Mouse (Mus musculus) limb, embryonic 15.5 days (tissue): ENCODE results near the gene Tor4a. TPM values are rescaled to one million over a fixed set of nuclear protein-coding genes. Genes with fewer than 3 reads are reported as not detected.

Experiments
- ATAC-seq: fragments of 200-750 bp; cut with Nextera tagmentation; 2 replicates; pipeline ENCODE4 v1.8.0; 2017; ENCODE audit warnings: low read depth, moderate TSS enrichment; ENCODE audit not compliant: insufficient number of reproducible peaks, low FRiP score, low TSS enrichment
- H3K27ac ChIP-seq: fragments of 300-500 bp; sonication (generic); 2 replicates; pipeline ENCODE4 v1.5.1; 2015; ENCODE audit warnings: moderate library complexity, mild to moderate bottlenecking, inconsistent platforms
- H3K27me3 ChIP-seq: fragments of 300-500 bp; sonication (generic); 2 replicates; pipeline ENCODE4 v1.6.1; 2015; ENCODE audit warnings: inconsistent platforms
- H3K36me3 ChIP-seq: fragments of 300-500 bp; sonication (generic); 2 replicates; pipeline ENCODE4 v1.6.1; 2015; ENCODE audit warnings: inconsistent platforms
- H3K4me1 ChIP-seq: fragments of 300-500 bp; sonication (generic); 2 replicates; pipeline ENCODE4 v1.6.1; 2015; ENCODE audit warnings: inconsistent platforms
- H3K4me2 ChIP-seq: fragments of 300-500 bp; sonication (generic); 2 replicates; pipeline ENCODE4 v1.6.1; 2015; ENCODE audit warnings: mild to moderate bottlenecking, inconsistent platforms
- H3K4me3 ChIP-seq: fragments of 300-500 bp; sonication (generic); 2 replicates; pipeline ENCODE4 v1.5.1; 2015; ENCODE audit warnings: mild to moderate bottlenecking, inconsistent platforms
- H3K9ac ChIP-seq: fragments of 300-500 bp; sonication (generic); 2 replicates; pipeline ENCODE4 v1.6.1; 2015; ENCODE audit warnings: inconsistent platforms
- H3K9me3 ChIP-seq: fragments of 300-500 bp; sonication (generic); 2 replicates; pipeline ENCODE4 v1.6.1; 2016; ENCODE audit warnings: inconsistent platforms
- WGBS: fragments of 180-500 bp; shearing (Covaris S2); methylation state at CpG from one replicate; pipeline ENCODE4 v1.1.7; 2015; 5-methylcytosine and 5-hydroxymethylcytosine counted together
- polyA plus RNA-seq: library from polyadenylated mRNA; unstranded; fragments of >200 nt; fragmentation: Nextera tagmentation; extraction: Ambion mirVana; gene quantifications from 2 replicates; pipeline ENCODE4 v1.2.1, GENCODE M21; 2015

Gene Tor4a
- polyA plus RNA-seq, 1 experiment from 2014 or later, result 8.9 TPM

DNA sequence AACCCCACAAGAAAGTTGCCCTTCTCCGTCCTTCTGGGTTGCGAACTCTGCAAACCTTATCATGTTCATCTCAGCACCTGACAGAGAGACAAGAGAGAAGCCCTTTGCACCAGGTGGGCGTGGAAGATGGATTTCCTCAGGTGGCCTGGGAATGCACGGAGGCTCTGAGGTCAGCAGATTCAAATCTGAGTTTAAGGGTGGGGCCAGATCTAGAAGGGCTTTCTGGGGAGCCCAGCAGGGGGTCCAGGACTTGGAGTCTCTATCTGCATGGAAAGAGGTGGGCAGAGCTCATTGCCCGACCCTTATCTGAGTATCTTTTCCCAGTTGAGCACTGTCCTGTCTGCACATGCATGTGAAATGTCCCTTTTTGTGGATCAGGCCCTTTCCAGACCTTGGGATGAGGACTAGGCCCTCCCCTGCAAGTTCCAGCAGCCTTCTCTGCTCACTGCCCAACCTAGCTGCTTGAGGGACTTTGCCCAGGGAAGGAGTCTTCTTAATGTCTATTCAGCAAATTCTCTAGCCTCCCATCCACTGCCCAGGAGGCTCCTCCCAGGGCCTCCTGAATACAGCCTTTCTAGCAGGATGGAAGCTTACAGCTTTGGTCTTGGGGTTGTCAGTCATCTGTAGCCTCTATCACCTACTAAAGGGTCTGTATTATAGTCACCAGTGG lies 38.0 kb upstream of the Tor4a start:
- ATAC-seq, result no peak
- H3K9ac ChIP-seq, result no peak overlapping the region
- H3K4me3 ChIP-seq, result no peak overlapping the region
- peaks cover 48% of the 10 kb centered on the region for H3K27me3 ChIP-seq
- no peaks in the 10 kb centered on the region for H3K36me3 ChIP-seq
- no peak overlapping the region for H3K4me2 ChIP-seq
- no peak overlapping the region for H3K27ac ChIP-seq
- no peaks in the 10 kb centered on the region for H3K9me3 ChIP-seq
- WGBS, result 64% methylated on average over 5 of the region's 5 CpGs
- no peaks in the 10 kb centered on the region for H3K4me1 ChIP-seq

DNA sequence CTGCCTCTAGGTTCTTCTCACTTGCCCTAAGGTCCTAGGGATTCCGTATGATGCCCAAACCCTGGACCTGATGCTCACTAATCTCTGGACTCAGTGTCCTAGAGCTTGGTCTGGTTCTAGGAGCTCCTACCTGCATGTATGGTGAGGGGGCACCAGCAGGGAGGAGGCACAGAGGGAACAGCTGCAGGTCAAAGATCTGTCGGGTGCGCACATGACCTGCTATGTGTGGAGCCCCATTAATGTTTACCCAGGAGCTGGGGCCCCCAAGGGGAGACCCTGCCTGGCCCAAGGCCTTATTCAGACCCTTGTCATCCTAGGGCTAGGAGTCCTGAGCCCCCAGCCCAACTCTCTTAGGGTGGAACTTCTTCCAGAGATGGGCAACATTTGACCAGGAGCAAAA lies 37.4 kb upstream of the Tor4a start, which contains the start of gene Slc34a3:
Gene Slc34a3 (minus strand): TSS at position 315 of the 400 bp plus-strand sequence.
- peaks cover 1% of the 10 kb centered on the region; the same call in 1 of the 2 replicates for H3K4me1 ChIP-seq
- peaks cover 49% of the 10 kb centered on the region for H3K27me3 ChIP-seq
- no peak within 1 kb of the TSS for H3K4me3 ChIP-seq
- H3K4me2 ChIP-seq, result no peak within 1 kb of the TSS
- H3K9me3 ChIP-seq, result no peaks in the 10 kb centered on the region
- no peak within 1 kb of the TSS for H3K9ac ChIP-seq
- WGBS, result 85% methylated on average over 3 of the region's 3 CpGs
- ATAC-seq, result no peak
- H3K27ac ChIP-seq, result no peak within 1 kb of the TSS
- H3K36me3 ChIP-seq, result no peaks in the 10 kb centered on the region

DNA sequence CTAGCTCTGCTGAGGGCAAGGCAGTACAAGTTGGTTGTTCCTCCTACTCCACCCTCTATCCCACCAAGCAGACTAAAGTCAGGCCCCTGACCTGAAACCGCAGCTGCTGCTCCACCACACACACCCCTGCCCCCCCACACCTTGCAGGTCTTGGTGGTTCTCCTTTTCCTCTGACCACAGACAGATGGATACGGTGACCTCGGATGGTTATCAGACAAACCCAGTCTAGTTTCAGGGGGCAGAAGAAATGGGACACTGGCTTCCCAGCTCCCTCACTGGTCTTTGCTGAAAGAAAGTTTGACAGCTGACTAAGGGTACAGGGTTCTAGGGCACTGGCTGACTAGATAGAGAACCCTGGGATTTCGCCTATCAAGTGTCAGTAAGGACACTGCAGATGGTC lies 36.7 kb upstream of the Tor4a start:
- 75% methylated on average over 4 of the region's 4 CpGs for WGBS
- Histone ChIP-seq H3K9ac (no peak overlapping the region), H3K4me2 (no peak overlapping the region), H3K4me1 (peaks cover 6% of the 10 kb centered on the region; the same call in 1 of the 2 replicates), H3K36me3 (no peaks in the 10 kb centered on the region), H3K27ac (no peak overlapping the region), H3K4me3 (no peak overlapping the region), H3K27me3 (peaks cover 49% of the 10 kb centered on the region), H3K9me3 (no peaks in the 10 kb centered on the region)
- no peak for ATAC-seq

DNA sequence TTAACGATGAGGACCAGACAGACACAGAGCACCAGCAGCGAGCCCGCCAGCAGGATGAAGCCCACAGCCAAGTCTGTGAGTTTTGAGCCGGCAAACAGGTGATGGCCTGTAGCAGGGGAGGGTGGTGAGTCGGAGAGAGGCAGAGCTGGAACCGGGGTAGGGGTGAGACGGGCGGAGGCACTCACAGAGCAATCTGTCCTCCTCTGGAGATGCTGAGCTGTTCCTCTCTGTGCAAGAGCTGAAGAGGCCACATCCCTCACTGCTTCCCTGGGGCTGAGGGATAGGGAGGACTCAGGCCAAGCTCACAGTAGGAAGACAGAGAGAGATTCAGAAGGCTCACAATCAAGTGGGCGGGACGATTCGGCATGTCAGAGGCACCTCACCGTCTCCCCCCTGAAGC lies 34.4 kb upstream of the Tor4a start:
- 57% methylated on average over 12 of the region's 12 CpGs for WGBS
- ATAC-seq, result no peak
- Histone ChIP-seq H3K4me2 (no peak overlapping the region), H3K9ac (no peak overlapping the region), H3K4me3 (no peak overlapping the region), H3K4me1 (peaks cover 10% of the 10 kb centered on the region), H3K9me3 (no peaks in the 10 kb centered on the region), H3K36me3 (no peaks in the 10 kb centered on the region), H3K27ac (no peak overlapping the region), H3K27me3 (peaks cover 44% of the 10 kb centered on the region)

DNA sequence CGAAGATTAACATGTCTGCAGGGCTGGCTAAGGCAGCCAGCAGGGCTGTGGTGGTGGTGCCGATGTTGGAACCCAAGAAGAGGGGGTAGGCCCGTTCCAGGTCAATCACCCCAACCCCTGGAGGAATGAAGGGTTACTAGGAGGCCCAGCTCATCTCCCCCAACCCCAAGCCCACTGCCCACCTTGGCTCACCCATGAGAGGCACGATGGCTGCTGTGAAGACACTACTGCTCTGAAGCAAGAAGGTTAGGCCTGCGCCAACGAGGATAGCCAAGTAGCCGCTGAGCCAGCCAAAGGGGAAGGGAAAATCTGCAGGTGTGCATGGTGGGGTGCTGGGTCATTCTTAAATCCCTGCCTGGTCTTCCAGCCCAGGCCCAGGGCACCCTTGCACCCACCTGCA lies 33.9 kb upstream of the Tor4a start:
- Histone ChIP-seq H3K9ac (no peak overlapping the region), H3K36me3 (no peaks in the 10 kb centered on the region), H3K4me3 (no peak overlapping the region), H3K27ac (no peak overlapping the region), H3K4me2 (no peak overlapping the region), H3K4me1 (peaks cover 15% of the 10 kb centered on the region), H3K9me3 (no peaks in the 10 kb centered on the region), H3K27me3 (peaks cover 39% of the 10 kb centered on the region; the same call in 1 of the 2 replicates)
- ATAC-seq, result no peak
- WGBS, result 85% methylated on average over 7 of the region's 7 CpGs

DNA sequence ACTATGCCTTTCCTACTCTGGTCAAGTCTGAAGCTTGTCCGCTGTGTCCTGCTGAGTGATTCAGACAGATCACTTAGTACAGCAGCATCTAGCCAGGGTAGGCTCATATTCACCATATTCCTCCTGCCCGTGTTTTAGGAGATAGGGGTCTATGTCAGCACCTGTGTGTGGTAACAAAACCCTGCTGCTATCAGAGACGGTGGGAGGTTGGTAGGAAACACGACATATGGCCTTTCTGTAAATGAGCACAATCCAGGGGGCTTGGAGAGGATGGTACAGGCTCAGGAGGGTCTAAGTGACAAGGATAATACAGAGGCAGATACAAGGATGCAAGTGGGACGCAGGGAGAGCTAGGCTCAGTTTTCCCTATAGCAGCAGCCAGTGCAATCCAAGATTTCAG lies 32.9 kb upstream of the Tor4a start:
- H3K4me1 ChIP-seq, result peaks cover 19% of the 10 kb centered on the region
- no peaks in the 10 kb centered on the region for H3K9me3 ChIP-seq
- no peaks in the 10 kb centered on the region for H3K36me3 ChIP-seq
- peaks cover 33% of the 10 kb centered on the region; the same call in 1 of the 2 replicates for H3K27me3 ChIP-seq
- H3K27ac ChIP-seq, result no peak overlapping the region
- ATAC-seq, result no peak
- no peak overlapping the region for H3K4me3 ChIP-seq
- no peak overlapping the region for H3K9ac ChIP-seq
- 77% methylated on average over 5 of the region's 5 CpGs for WGBS
- no peak overlapping the region for H3K4me2 ChIP-seq

DNA sequence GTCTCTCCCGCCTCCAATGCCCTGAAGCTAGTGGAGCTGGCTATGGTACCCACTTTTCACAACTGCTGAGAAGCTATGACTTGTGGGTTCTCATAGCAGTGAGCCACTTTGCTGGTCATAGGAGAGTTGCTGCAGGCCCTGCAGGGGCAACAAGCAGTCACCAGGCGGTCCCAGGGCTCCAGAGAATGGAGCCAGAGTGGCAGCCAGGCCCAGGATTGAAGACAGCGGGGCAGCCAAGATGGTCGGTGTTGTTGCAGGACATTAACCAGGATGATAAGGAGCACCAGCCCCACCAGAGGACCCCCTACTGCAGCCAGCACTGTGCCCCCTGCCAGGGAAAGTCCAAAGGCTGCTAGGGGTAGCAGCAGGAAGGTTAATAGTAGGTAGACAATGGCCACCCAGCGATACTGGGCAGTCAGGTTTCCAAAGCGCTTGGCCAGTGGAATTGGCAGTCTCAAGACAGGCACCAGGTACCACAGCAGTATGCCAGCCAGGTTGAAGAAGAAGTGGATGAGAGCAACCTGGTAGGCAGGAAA lies 32.4 kb upstream of the Tor4a start:
- Histone ChIP-seq H3K27ac (no peak overlapping the region), H3K4me2 (peak overlapping the region; percentile 21; the same call in 1 of the 2 replicates), H3K36me3 (no peaks in the 10 kb centered on the region), H3K9me3 (no peaks in the 10 kb centered on the region), H3K4me1 (peaks cover 19% of the 10 kb centered on the region), H3K27me3 (peaks cover 29% of the 10 kb centered on the region; the same call in 1 of the 2 replicates), H3K4me3 (no peak overlapping the region), H3K9ac (no peak overlapping the region)
- 64% methylated on average over 6 of the region's 6 CpGs for WGBS
- ATAC-seq, result no peak

DNA sequence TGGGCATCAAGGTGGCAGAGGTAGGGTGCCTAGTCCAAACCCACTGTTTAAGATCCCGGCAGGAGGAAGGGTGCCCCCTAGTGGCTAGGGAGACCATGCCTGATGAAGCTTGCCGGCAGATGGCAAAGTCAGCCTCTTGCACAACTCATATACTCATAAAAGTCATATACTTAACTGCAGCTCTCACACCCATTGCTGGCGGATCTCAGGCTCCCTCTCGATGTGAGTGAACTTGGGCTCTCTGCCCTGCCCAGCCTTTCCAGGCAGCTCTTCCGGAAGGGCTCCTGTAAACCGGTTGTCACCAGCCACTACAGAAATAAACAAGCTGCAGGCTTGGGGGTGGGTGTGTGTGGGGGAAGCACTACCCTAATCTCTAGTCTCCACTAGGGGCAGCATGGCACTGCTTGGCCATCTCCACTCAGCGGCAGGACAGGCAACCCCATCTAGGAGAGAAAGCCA lies 31.8 kb upstream of the Tor4a start:
- Histone ChIP-seq H3K9ac (no peak overlapping the region), H3K27me3 (peaks cover 25% of the 10 kb centered on the region; the same call in 1 of the 2 replicates), H3K9me3 (no peaks in the 10 kb centered on the region), H3K4me2 (peak overlapping the region; percentile 21), H3K36me3 (no peaks in the 10 kb centered on the region), H3K4me1 (peaks cover 23% of the 10 kb centered on the region), H3K27ac (peak overlapping the region; percentile 43), H3K4me3 (peak overlapping the region; percentile 11; the same call in 1 of the 2 replicates)
- WGBS, result 1% methylated on average over 7 of the region's 7 CpGs
- no peak for ATAC-seq

DNA sequence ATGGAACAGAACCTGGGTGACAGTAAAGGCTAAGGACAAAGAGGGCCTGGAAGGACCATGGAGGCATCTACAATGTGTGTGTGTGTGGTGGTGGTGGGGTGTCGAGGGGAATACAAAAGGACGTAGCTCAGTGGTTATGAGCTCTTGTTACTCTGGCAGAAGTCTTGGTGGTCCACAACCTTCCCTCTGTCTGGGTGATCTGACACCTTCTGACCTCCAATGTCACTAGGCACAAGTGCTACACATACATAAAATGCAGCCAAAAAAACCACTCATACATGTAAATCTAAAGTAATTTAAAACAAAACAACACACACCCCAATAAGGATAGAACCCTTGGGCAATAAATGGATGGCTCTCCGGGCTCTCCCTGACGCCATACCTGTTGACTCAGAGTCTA lies 30.7 kb upstream of the Tor4a start:
- H3K4me1 ChIP-seq, result peaks cover 27% of the 10 kb centered on the region
- H3K9me3 ChIP-seq, result no peaks in the 10 kb centered on the region
- no peak overlapping the region for H3K9ac ChIP-seq
- 82% methylated on average over 4 of the region's 4 CpGs for WGBS
- no peaks in the 10 kb centered on the region for H3K36me3 ChIP-seq
- no peak overlapping the region for H3K27ac ChIP-seq
- H3K27me3 ChIP-seq, result peaks cover 22% of the 10 kb centered on the region; the same call in 1 of the 2 replicates
- ATAC-seq, result no peak
- no peak overlapping the region for H3K4me2 ChIP-seq
- no peak overlapping the region for H3K4me3 ChIP-seq

DNA sequence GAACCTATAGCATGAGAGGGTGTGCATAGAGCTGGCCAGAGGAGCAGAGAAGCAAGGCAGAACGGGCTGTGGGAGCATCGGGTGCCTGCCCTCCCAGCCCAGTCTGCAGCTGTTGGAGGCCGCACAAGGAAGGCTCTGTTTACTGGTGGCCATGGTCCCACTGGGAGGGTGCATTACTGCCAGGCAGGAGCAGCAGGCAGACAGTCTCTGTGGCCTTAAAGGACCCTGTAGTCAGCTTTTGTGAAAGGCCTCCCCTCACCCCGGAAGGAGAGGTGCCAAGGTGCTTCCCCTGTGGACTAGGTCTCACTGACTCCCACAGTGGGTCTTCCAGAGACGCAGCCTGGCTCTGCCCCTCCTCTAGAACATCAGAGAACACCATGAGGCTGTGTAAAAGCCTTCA lies 30.2 kb upstream of the Tor4a start:
- Histone ChIP-seq H3K27me3 (peaks cover 22% of the 10 kb centered on the region; the same call in 1 of the 2 replicates), H3K4me1 (peaks cover 27% of the 10 kb centered on the region), H3K4me3 (no peak overlapping the region), H3K9me3 (no peaks in the 10 kb centered on the region), H3K27ac (no peak overlapping the region), H3K4me2 (0 out of 2 replicates have a peak overlapping the region, but pooled peaks have one; percentile 5), H3K9ac (no peak overlapping the region), H3K36me3 (peaks cover 4% of the 10 kb centered on the region)
- 71% methylated on average over 5 of the region's 5 CpGs for WGBS
- ATAC-seq, result no peak

DNA sequence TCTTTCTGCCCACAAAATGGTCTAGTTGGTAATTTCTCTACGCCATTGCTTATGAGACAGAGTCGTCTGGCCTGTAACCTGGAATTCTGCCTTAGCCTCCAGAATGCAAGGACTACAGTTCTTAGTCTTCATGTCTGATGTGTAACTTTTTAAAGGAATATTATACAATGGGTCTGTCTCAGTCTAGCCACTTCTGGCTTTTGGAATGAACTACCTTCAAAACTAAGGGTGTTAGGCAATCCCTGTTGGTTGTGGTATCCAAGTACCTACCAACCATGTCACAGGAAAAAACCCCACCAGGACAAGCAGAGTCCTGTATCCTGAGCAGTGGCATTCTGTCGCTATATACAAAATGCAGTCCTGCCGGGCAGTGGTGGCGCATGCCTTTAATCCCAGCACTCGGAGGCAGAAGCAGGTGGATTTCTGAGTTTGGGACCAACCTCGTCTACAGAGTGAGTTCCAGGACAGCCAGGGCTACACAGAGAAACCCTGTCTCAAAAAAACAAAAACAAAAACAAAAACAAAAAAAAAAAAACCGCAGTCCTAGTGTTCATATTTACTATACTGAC lies 29.2 kb upstream of the Tor4a start:
- no peak overlapping the region for H3K9ac ChIP-seq
- no peaks in the 10 kb centered on the region for H3K9me3 ChIP-seq
- ATAC-seq, result no peak
- peak overlapping the region; percentile 41; the same call in 1 of the 2 replicates for H3K4me2 ChIP-seq
- H3K27me3 ChIP-seq, result peaks cover 12% of the 10 kb centered on the region; the same call in 1 of the 2 replicates
- peaks cover 27% of the 10 kb centered on the region for H3K4me1 ChIP-seq
- H3K4me3 ChIP-seq, result peak overlapping the region; percentile 60
- peaks cover 11% of the 10 kb centered on the region for H3K36me3 ChIP-seq
- H3K27ac ChIP-seq, result peak overlapping the region; percentile 98
- WGBS, result 72% methylated on average over 8 of the region's 8 CpGs
